Mouse (Mus musculus) erythroblast, adult 5-6 weeks (primary cell): ENCODE measurements at regions not wholly inside any gene's neighbourhood (a gene's known extent, or its start where the extent isn't known, plus 50 kb on each side); places are given as distances from the start of the nearest gene placed in this dataset.

Experiments
- ATAC-seq: replicated peaks from 2 replicates; pipeline ENCODE4 v1.8.0; 2016; ENCODE audit warnings: moderate number of reproducible peaks, mild to moderate bottlenecking, moderate TSS enrichment, inconsistent platforms; ENCODE audit not compliant: poor library complexity, low FRiP score, severe bottlenecking

GRCm38 (mm10) chr1:92699048-92699447 lies 50.4 kb upstream of the Otos start:
- ATAC-seq: peak; percentile 66; the same call in 1 of the 2 replicates

DNA sequence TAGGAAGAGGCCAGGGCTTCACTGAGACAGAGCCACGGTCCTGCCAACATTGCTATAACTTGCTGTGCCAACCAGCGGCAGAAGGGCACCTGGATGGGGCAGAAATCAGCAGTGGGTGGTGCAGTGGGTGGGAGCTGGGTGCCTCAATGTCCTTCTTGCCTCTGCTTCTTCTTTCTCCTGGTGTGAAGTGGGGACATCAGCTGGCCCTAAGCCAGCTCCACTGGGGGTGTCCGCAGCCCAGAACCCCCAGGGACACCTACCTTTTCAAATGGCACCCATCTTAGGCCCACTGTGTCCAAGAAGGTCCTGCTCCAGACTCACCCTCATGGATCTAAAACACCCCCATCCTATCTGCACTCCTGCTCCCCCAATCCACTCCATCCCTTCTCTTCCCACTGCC lies 49.9 kb upstream of the Otos start:
- no peak for ATAC-seq
